Mouse (Mus musculus): ENCODE data around the gene Olfr1494.

The Olfr1494 gene

GRCm38 (mm10) chr19:13739428-13739827 lies at the start of gene Olfr1494:
Gene Olfr1494 (plus strand): TSS chr19:13739728.
- no peak for DNase-seq (ENCODE audit: low spot score in 2 of 2)

GRCm38 (mm10) chr19:13696968-13697367 lies 42.6 kb upstream of the Olfr1494 start, which contains the start of gene Olfr1491:
Gene Olfr1491 (plus strand): TSS chr19:13697268.
- no peak for DNase-seq (ENCODE audit: low spot score in 2 of 2)

GRCm38 (mm10) chr19:13722978-13723377 lies 16.6 kb upstream of the Olfr1494 start, which contains the start of gene Olfr1493-ps1:
Gene Olfr1493-ps1 (plus strand): TSS chr19:13723278.
- no peak for DNase-seq (ENCODE audit: low spot score in 2 of 2)

GRCm38 (mm10) chr19:13749366-13749765 lies 9.8 kb downstream of the Olfr1494 start:
- DNase-seq (ENCODE audit: low spot score in 2 of 2) = no peak

- no peak for DNase-seq (ENCODE audit: low spot score in 2 of 2)
Measured at GRCm38 (mm10) chr19:13764306-13764705, 24.8 kb downstream of the Olfr1494 start, which contains the start of gene Olfr1495. Gene Olfr1495 (plus strand): TSS chr19:13764606.

- no peak for DNase-seq (ENCODE audit: low spot score in 2 of 2)
Measured at GRCm38 (mm10) chr19:13768565-13769276, 29.2 kb downstream of the Olfr1494 start.

DNA sequence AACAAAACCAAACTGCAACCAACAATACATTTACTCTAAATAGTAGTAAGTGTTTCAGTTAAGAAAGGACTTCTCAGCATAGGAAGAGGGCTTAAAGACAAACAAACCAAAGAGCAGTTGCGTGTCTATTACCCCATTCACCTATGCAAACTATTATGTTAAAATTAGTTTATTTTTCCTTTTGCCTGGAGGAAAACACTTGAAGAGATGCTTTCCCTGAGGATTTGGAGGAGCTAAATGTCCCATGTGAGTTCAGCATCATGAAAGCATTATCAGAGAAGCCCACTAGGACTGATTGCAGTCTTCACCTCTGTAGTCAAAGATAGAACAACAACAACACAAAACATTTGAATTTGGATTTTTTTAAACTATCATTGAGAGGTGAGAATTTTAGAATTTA lies 38.0 kb downstream of the Olfr1494 start, which contains the start of gene Olfr1496:
Gene Olfr1496, plus strand, starts transcription at position 301 of the 400 bp plus-strand sequence.
- no peak for DNase-seq (ENCODE audit: low spot score in 2 of 2)

GRCm38 (mm10) chr19:13798102-13798501 lies 58.6 kb downstream of the Olfr1494 start, which contains the start of gene Olfr1497:
Gene Olfr1497 (minus strand): TSS chr19:13798202.
- no peak for DNase-seq (ENCODE audit: low spot score in 2 of 2)

Measured in spleen, postnatal 10 days (tissue).